Mouse (Mus musculus) lung, embryonic 14.5 days (tissue): Measurements from ENCODE around the gene Atp6v1g2. TPM values are rescaled to one million over a fixed set of nuclear protein-coding genes. Genes with fewer than 3 reads are reported as not detected.

Experiments used
- ATAC-seq: fragments of 200-750 bp; cut with Nextera tagmentation; 2 replicates; pipeline ENCODE4 v1.8.0; 2017; ENCODE audit warnings: mild to moderate bottlenecking, moderate TSS enrichment, moderate library complexity; ENCODE audit not compliant: insufficient read depth
- DNase-seq: peaks from one replicate; pipeline ENCODE4 v3.0.0-alpha.2; 2015
- H3K27ac ChIP-seq: fragments of 300-500 bp; sonication (generic); 2 replicates; pipeline ENCODE4 v1.5.1; 2014; ENCODE audit warnings: low read depth, mild to moderate bottlenecking, moderate library complexity
- H3K27me3 ChIP-seq: fragments of 300-500 bp; sonication (generic); 2 replicates; pipeline ENCODE4 v1.6.1; 2014; ENCODE audit warnings: low read length, control low read depth; ENCODE audit not compliant: insufficient read depth
- H3K36me3 ChIP-seq: fragments of 300-500 bp; sonication (generic); 2 replicates; pipeline ENCODE4 v1.6.1; 2014; ENCODE audit warnings: control low read depth; ENCODE audit not compliant: insufficient read depth
- H3K4me1 ChIP-seq: fragments of 300-500 bp; sonication (generic); 2 replicates; pipeline ENCODE4 v1.6.1; 2014; ENCODE audit warnings: antibody characterized with exemption, control low read depth; ENCODE audit not compliant: insufficient read depth
- H3K4me2 ChIP-seq: fragments of 300-500 bp; sonication (generic); 2 replicates; pipeline ENCODE4 v1.6.1; 2014; ENCODE audit warnings: mild to moderate bottlenecking
- H3K4me3 ChIP-seq: fragments of 300-500 bp; sonication (generic); 2 replicates; pipeline ENCODE4 v1.5.1; 2014; ENCODE audit warnings: low read depth, low read length
- H3K9ac ChIP-seq: fragments of 300-500 bp; sonication (generic); 2 replicates; pipeline ENCODE4 v1.6.1; 2014
- H3K9me3 ChIP-seq: fragments of 300-500 bp; sonication (generic); 2 replicates; pipeline ENCODE4 v1.6.1; 2016; ENCODE audit warnings: low read depth, low read length, control low read depth
- CTCF ChIP-seq: IDR thresholded peaks from 2 replicates; pipeline ENCODE4 v1.5.1; 2016; ENCODE audit warnings: antibody characterized with exemption, low read depth
- WGBS: fragments of 180-500 bp; shearing (Covaris S2); extraction: QIAGEN DNeasy Blood & Tissue Kit; methylation state at CpG from one replicate; pipeline ENCODE4 v1.1.7; 2014; 5-methylcytosine and 5-hydroxymethylcytosine counted together
- polyA plus RNA-seq: library from polyadenylated mRNA; unstranded; fragments of >200 nt; fragmentation: Nextera tagmentation; extraction: Ambion mirVana; gene quantifications from 2 replicates; pipeline ENCODE4 v1.2.1, GENCODE M21; 2014

Gene Atp6v1g2
- polyA plus RNA-seq, 1 experiment from 2014 or later = 3.7 TPM

- Histone ChIP-seq H3K27ac (no peak overlapping the region), H3K27me3 (no peaks in the 10 kb centered on the region), H3K36me3 (peaks cover 5% of the 10 kb centered on the region; the same call in 1 of the 2 replicates), H3K4me2 (no peak overlapping the region), H3K9me3 (no peaks in the 10 kb centered on the region), H3K4me3 (no peak overlapping the region), H3K4me1 (peaks cover 18% of the 10 kb centered on the region; the same call in 1 of the 2 replicates), H3K9ac (no peak overlapping the region)
- WGBS = 86% methylated on average over 12 of the region's 12 CpGs
- TF ChIP-seq CTCF = no peak
- DNase-seq (no peak), ATAC-seq (no peak)
Observed at GRCm38 (mm10) chr17:35237504-35237903, 4.0 kb downstream of the Atp6v1g2 start.

GRCm38 (mm10) chr17:35239700-35240099 is 6.2 kb downstream of the Atp6v1g2 start:
- H3K4me1 ChIP-seq = peaks cover 13% of the 10 kb centered on the region
- peaks cover 20% of the 10 kb centered on the region for H3K36me3 ChIP-seq
- no peak overlapping the region for H3K27ac ChIP-seq
- H3K9me3 ChIP-seq = no peaks in the 10 kb centered on the region
- H3K9ac ChIP-seq = no peak overlapping the region; the same call in 1 of the 2 replicates
- 70% methylated on average over 5 of the region's 5 CpGs for WGBS
- no peak overlapping the region for H3K4me2 ChIP-seq
- ATAC-seq (no peak), DNase-seq (no peak)
- no peak for TF ChIP-seq CTCF
- H3K4me3 ChIP-seq = no peak overlapping the region
- H3K27me3 ChIP-seq = no peaks in the 10 kb centered on the region

GRCm38 (mm10) chr17:35240384-35241304 is 7.2 kb downstream of the Atp6v1g2 start:
- Histone ChIP-seq H3K9ac (peak overlapping the region; percentile 100), H3K27me3 (no peaks in the 10 kb centered on the region), H3K4me1 (peaks cover 14% of the 10 kb centered on the region), H3K36me3 (peaks cover 29% of the 10 kb centered on the region), H3K4me2 (peak overlapping the region; percentile 85), H3K9me3 (no peaks in the 10 kb centered on the region), H3K4me3 (peak overlapping the region; percentile 97), H3K27ac (peak overlapping the region; percentile 100)
- no peak for TF ChIP-seq CTCF
- 23% methylated on average over 12 of the region's 12 CpGs for WGBS
- peak; percentile 0; the same call in 1 of the 2 replicates for ATAC-seq
- DNase-seq = peak; percentile 50

GRCm38 (mm10) chr17:35241305-35242014 is 8.0 kb downstream of the Atp6v1g2 start, which contains the start of gene Ddx39b:
Ddx39b (plus strand) TSS chr17:35241746.
- WGBS = under 1% methylated on average over 69 of the region's 69 CpGs
- Histone ChIP-seq H3K4me2 (peak within 1 kb of the TSS; percentile 85), H3K4me3 (peak within 1 kb of the TSS; percentile 97), H3K36me3 (peaks cover 37% of the 10 kb centered on the region), H3K9ac (peak within 1 kb of the TSS; percentile 100), H3K27ac (peak within 1 kb of the TSS; percentile 100), H3K27me3 (no peaks in the 10 kb centered on the region), H3K9me3 (no peaks in the 10 kb centered on the region), H3K4me1 (peaks cover 14% of the 10 kb centered on the region)
- DNase-seq = peak; percentile 98
- ATAC-seq = peak; percentile 90
- no peak for TF ChIP-seq CTCF

- TF ChIP-seq CTCF = peak; percentile 25
- ATAC-seq (peak; percentile 55), DNase-seq (peak; percentile 84)
- no peaks in the 10 kb centered on the region for H3K9me3 ChIP-seq
- peak overlapping the region; percentile 100 for H3K9ac ChIP-seq
- WGBS = under 1% methylated on average over 50 of the region's 55 CpGs
- H3K4me1 ChIP-seq = peaks cover 14% of the 10 kb centered on the region
- peaks cover 45% of the 10 kb centered on the region for H3K36me3 ChIP-seq
- peak overlapping the region; percentile 85 for H3K4me2 ChIP-seq
- no peaks in the 10 kb centered on the region for H3K27me3 ChIP-seq
- H3K27ac ChIP-seq = peak overlapping the region; percentile 100
- peak overlapping the region; percentile 97 for H3K4me3 ChIP-seq
Observed at GRCm38 (mm10) chr17:35242015-35242941, 8.8 kb downstream of the Atp6v1g2 start.

- peak overlapping the region; percentile 100 for H3K27ac ChIP-seq
- peak overlapping the region; percentile 100 for H3K9ac ChIP-seq
- H3K4me2 ChIP-seq = peak overlapping the region; percentile 85
- no peak for ATAC-seq
- no peaks in the 10 kb centered on the region for H3K9me3 ChIP-seq
- peaks cover 14% of the 10 kb centered on the region for H3K4me1 ChIP-seq
- H3K27me3 ChIP-seq = no peaks in the 10 kb centered on the region
- TF ChIP-seq CTCF = peak; percentile 48
- peak; percentile 76 for DNase-seq
- H3K36me3 ChIP-seq = peaks cover 51% of the 10 kb centered on the region
- WGBS = under 1% methylated on average over 16 of the region's 16 CpGs
- H3K4me3 ChIP-seq = peak overlapping the region; percentile 97
Observed at GRCm38 (mm10) chr17:35243086-35243485, 9.6 kb downstream of the Atp6v1g2 start.
